Mouse (Mus musculus): ENCODE measurements at regions not wholly inside any gene's neighbourhood (a gene's known extent, or its start where the extent isn't known, plus 50 kb on each side); places are given as distances from the start of the nearest gene placed in this dataset.

- Histone ChIP-seq H3K4me1 (ENCODE audit: control insufficient read depth, insufficient read depth, insufficient read length, low read length) (peaks cover 5% of the 10 kb centered on the region; the same call in 1 of the 2 replicates), H3K27ac (replicated peaks; ENCODE audit: low read depth, low read length) (no peak overlapping the region), H3K4me3 (ENCODE audit: insufficient read depth, low read depth, low read length) (no peak overlapping the region)
Measured at GRCm38 (mm10) chr6:127246730-127247129, 94.7 kb upstream of the Ccnd2 start.

DNA sequence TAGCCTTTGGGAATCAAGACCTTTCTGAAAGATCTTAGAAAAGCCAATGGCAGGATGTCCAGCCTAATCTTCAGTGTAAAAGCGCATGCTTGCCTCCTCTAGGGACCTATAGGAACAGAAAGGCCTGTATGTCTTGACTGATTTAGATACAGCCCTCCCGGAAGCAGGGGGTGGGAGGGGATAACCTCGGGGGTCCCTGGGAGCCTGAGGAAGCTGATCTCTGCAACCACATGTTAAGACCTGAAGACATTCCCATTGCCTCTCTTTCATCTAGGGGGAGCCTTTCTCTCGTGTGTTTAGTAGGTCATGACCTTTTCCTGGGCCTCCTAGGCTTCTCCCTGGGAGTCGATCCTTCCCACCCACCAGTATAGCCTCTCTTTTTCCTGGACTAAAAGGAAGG lies 95.3 kb upstream of the Ccnd2 start:
- Histone ChIP-seq H3K27ac (replicated peaks; ENCODE audit: low read depth, low read length) (no peak overlapping the region), H3K4me3 (ENCODE audit: insufficient read depth, low read depth, low read length) (no peak overlapping the region), H3K4me1 (ENCODE audit: control insufficient read depth, insufficient read depth, insufficient read length, low read length) (peaks cover 5% of the 10 kb centered on the region; the same call in 1 of the 2 replicates)

DNA sequence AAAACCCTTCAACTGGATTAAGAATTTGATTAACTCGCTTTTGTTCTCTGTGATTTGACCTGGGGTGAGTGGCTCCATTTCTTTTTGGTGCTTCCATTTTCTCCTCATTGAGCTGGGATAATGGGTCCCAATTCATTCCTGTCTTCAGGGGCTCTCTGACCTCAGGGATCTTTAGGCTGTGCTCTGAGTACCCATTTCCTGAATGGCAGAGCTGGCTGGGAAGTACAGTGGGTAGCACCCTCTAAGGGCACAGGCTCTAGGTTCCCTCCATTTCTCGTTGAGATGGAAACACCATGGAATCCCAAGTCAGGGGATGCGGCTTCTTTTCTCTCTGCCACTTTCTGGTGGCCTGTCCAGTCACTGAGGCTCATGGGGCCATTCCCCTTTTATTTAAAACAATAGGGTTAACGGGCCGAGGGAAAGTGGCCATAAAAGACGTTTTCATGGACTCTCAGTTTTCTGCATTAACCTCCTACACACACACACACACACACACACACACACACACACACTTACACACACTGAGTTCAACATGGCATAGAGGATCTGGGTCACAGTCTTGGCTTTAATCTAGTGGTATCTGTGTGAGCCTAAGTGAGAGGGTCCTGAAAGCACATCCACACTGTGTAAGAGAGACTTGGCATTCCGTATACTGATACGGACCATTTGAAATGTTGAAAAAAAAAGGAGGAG lies 98.3 kb upstream of the Ccnd2 start:
- Histone ChIP-seq H3K4me3 (ENCODE audit: insufficient read depth, low read depth, low read length) (no peak overlapping the region), H3K27ac (replicated peaks; ENCODE audit: low read depth, low read length) (no peak overlapping the region)

GRCm38 (mm10) chr6:127250874-127251670 lies 99.1 kb upstream of the Ccnd2 start:
- H3K27ac ChIP-seq (replicated peaks; ENCODE audit: low read depth, low read length): no peak overlapping the region
- no peak overlapping the region for H3K4me3 ChIP-seq (ENCODE audit: insufficient read depth, low read depth, low read length)
- H3K4me1 ChIP-seq (ENCODE audit: control insufficient read depth, insufficient read depth, insufficient read length, low read length): peaks cover 5% of the 10 kb centered on the region; the same call in 1 of the 2 replicates

More for the DNA sequence above, 98.3 kb upstream of the Ccnd2 start:
- H3K4me1 ChIP-seq (ENCODE audit: control insufficient read depth, insufficient read depth, insufficient read length, low read length): peaks cover 5% of the 10 kb centered on the region; the same call in 1 of the 2 replicates

GRCm38 (mm10) chr6:127251671-127251985 lies 99.6 kb upstream of the Ccnd2 start:
- Histone ChIP-seq H3K27ac (replicated peaks; ENCODE audit: low read depth, low read length) (no peak overlapping the region), H3K4me3 (ENCODE audit: insufficient read depth, low read depth, low read length) (no peak overlapping the region), H3K4me1 (ENCODE audit: control insufficient read depth, insufficient read depth, insufficient read length, low read length) (peaks cover 5% of the 10 kb centered on the region; the same call in 1 of the 2 replicates)

GRCm38 (mm10) chr6:127252000-127252721 lies 100.2 kb upstream of the Ccnd2 start:
- Histone ChIP-seq H3K4me1 (ENCODE audit: control insufficient read depth, insufficient read depth, insufficient read length, low read length) (peaks cover 5% of the 10 kb centered on the region; the same call in 1 of the 2 replicates), H3K27ac (replicated peaks; ENCODE audit: low read depth, low read length) (no peak overlapping the region), H3K4me3 (ENCODE audit: insufficient read depth, low read depth, low read length) (no peak overlapping the region)

DNA sequence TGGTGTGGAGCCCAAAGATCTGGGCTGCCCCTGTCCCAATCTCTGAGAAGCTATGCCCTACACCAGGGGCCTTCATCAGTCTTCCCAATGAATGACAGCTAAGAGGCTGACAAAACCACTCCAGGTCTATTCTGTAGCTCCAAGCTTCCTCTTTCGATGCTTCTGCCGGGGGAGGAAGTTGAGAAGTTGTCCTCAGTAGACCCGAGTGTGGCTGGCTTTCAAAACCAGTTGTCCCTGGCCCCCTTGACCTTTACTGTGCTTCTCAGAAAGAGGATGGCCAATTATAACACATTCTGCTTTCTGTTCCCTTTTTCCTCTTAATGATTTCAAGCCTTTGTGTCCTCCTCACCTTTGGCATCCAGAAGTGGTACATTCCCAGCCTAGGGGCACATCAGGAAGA lies 101.9 kb upstream of the Ccnd2 start:
- Histone ChIP-seq H3K4me1 (ENCODE audit: control insufficient read depth, insufficient read depth, insufficient read length, low read length) (no peaks in the 10 kb centered on the region), H3K27ac (replicated peaks; ENCODE audit: low read depth, low read length) (no peak overlapping the region), H3K4me3 (ENCODE audit: insufficient read depth, low read depth, low read length) (no peak overlapping the region)

- Histone ChIP-seq H3K4me1 (ENCODE audit: control insufficient read depth, insufficient read depth, insufficient read length, low read length) (no peaks in the 10 kb centered on the region), H3K4me3 (ENCODE audit: insufficient read depth, low read depth, low read length) (no peak overlapping the region)
Measured at GRCm38 (mm10) chr6:127263903-127264680, 112.1 kb upstream of the Ccnd2 start.

GRCm38 (mm10) chr6:127265063-127265775 lies 113.2 kb upstream of the Ccnd2 start:
- H3K4me3 ChIP-seq (ENCODE audit: insufficient read depth, low read depth, low read length): no peak overlapping the region
- no peak overlapping the region for H3K27ac ChIP-seq (replicated peaks; ENCODE audit: low read depth, low read length)
- no peaks in the 10 kb centered on the region for H3K4me1 ChIP-seq (ENCODE audit: control insufficient read depth, insufficient read depth, insufficient read length, low read length)

More at GRCm38 (mm10) chr6:127263903-127264680, 112.1 kb upstream of the Ccnd2 start:
- no peak overlapping the region for H3K27ac ChIP-seq (replicated peaks; ENCODE audit: low read depth, low read length)

- H3K4me1 ChIP-seq (ENCODE audit: control insufficient read depth, insufficient read depth, insufficient read length, low read length): no peaks in the 10 kb centered on the region
- peak overlapping the region; percentile 25 for H3K4me3 ChIP-seq (ENCODE audit: insufficient read depth, low read depth, low read length)
- no peak overlapping the region for H3K27ac ChIP-seq (replicated peaks; ENCODE audit: low read depth, low read length)
Measured at GRCm38 (mm10) chr6:127265901-127266812, 114.2 kb upstream of the Ccnd2 start.

GRCm38 (mm10) chr6:127266813-127267165 lies 114.8 kb upstream of the Ccnd2 start:
- no peaks in the 10 kb centered on the region for H3K4me1 ChIP-seq (ENCODE audit: control insufficient read depth, insufficient read depth, insufficient read length, low read length)
- H3K4me3 ChIP-seq (ENCODE audit: insufficient read depth, low read depth, low read length): peak overlapping the region; percentile 25; the same call in 1 of the 2 replicates
- H3K27ac ChIP-seq (replicated peaks; ENCODE audit: low read depth, low read length): no peak overlapping the region

DNA sequence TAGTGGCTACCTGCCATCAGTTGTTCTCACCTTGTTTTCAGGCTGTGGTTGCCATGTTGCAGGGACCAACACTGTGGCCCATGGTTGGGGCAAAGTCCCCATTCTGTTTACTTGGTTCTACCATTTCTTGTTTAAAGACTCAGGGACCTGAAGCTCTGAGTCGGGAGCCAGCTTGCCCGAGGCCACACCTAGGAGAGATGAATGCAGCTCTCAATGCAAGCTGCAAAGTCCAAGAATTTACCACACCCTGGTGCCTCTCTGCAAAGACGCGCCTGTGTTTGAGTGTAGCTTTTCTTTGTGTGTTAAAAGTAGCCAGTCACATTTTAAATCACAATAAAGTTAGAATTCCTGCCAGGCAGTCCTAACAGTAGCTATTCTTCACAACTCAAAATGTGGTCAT lies 117.0 kb upstream of the Ccnd2 start:
- H3K4me1 ChIP-seq (ENCODE audit: control insufficient read depth, insufficient read depth, insufficient read length, low read length): no peaks in the 10 kb centered on the region
- H3K4me3 ChIP-seq (ENCODE audit: insufficient read depth, low read depth, low read length): no peak overlapping the region
- no peak overlapping the region for H3K27ac ChIP-seq (replicated peaks; ENCODE audit: low read depth, low read length)

DNA sequence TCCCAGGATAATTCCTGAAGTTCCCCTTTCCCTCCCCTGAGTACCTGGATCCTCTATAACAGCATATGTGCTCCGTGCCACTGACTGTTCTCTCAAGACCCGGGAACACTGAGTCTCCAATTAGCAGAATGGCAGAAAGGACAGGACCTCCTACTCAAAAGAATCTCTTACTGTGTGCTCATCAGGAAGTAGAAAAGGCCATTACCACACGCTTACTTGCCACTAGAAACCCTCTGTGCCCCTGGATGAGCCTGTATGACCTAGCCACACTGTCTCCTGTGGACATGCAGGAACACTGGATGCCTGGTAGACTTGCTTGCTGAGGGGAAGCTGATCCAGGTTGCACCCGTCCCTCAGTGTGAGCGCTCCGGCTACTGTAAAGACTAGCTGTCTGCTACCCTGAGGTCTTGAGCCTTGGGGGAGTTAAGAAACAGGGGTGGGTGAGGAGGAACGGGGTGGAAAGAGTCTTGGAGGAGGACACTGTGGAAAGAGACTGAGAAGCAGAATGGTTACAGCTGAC lies 117.6 kb upstream of the Ccnd2 start:
- H3K4me1 ChIP-seq (ENCODE audit: control insufficient read depth, insufficient read depth, insufficient read length, low read length): no peaks in the 10 kb centered on the region
- H3K4me3 ChIP-seq (ENCODE audit: insufficient read depth, low read depth, low read length): no peak overlapping the region

More for the DNA sequence above, 117.6 kb upstream of the Ccnd2 start:
- no peak overlapping the region for H3K27ac ChIP-seq (replicated peaks; ENCODE audit: low read depth, low read length)
